Mouse (Mus musculus) T-helper 1 cell (primary cell): Measurements from ENCODE around the gene Slc4a5.
"Not testable (repeated sequence)": the region's sequence is repeated elsewhere in the genome, so short reads cannot be mapped to it uniquely, and the experiment has no call there.

ENCODE experiments used
- in situ Hi-C: fragments of 300-600 bp; cut with MboI, MseI; formaldehyde crosslinking; loops from one replicate; pipeline ENCODE4 v1.15.1; 2025; ENCODE audit warnings: high pct_unique_total_duplicates

Slc4a5 gene

GRCm38 (mm10) chr6:83302264-83302663 is 82.6 kb downstream of the Slc4a5 start:
- in situ Hi-C loops, result no loop called here

- in situ Hi-C loops, result no loop called here
These were observed 89.4 kb downstream of the Slc4a5 start for GRCm38 (mm10) chr6:83309017-83309416.

- in situ Hi-C loops, result no loop called here
These were observed 91.6 kb downstream of the Slc4a5 start for GRCm38 (mm10) chr6:83311206-83311605.

- in situ Hi-C loops, result no loop called here
These were observed 92.4 kb downstream of the Slc4a5 start for GRCm38 (mm10) chr6:83312021-83312420.

GRCm38 (mm10) chr6:83312514-83312913 is 92.9 kb downstream of the Slc4a5 start:
- in situ Hi-C loops, result no loop called here

GRCm38 (mm10) chr6:83315293-83315692 is 95.7 kb downstream of the Slc4a5 start:
- in situ Hi-C loops, result no loop called here

GRCm38 (mm10) chr6:83316022-83316421 is 96.4 kb downstream of the Slc4a5 start:
- in situ Hi-C loops, result no loop called here

GRCm38 (mm10) chr6:83317108-83317741 is 97.6 kb downstream of the Slc4a5 start:
- in situ Hi-C loops, result no loop called here

- in situ Hi-C loops, result no loop called here
These were observed 102.3 kb downstream of the Slc4a5 start for GRCm38 (mm10) chr6:83321927-83322326.

- in situ Hi-C loops, result no loop called here
These were observed 103.2 kb downstream of the Slc4a5 start for GRCm38 (mm10) chr6:83322794-83323193.

- in situ Hi-C loops, result no loop called here
These were observed 104.2 kb downstream of the Slc4a5 start for GRCm38 (mm10) chr6:83323652-83324419.

- in situ Hi-C loops, result no loop called here
These were observed 106.1 kb downstream of the Slc4a5 start, which contains the start of the genes Mthfd2 and Mob1a for GRCm38 (mm10) chr6:83325525-83326393. Gene Mthfd2, minus strand, starts transcription at chr6:83325908. Gene Mob1a, plus strand, starts transcription at chr6:83326016.

GRCm38 (mm10) chr6:83326394-83326736 is 106.7 kb downstream of the Slc4a5 start:
- in situ Hi-C loops, result no loop called here

GRCm38 (mm10) chr6:83326761-83327160 is 107.1 kb downstream of the Slc4a5 start:
- in situ Hi-C loops, result no loop called here

- in situ Hi-C loops, result no loop called here
These were observed 108.1 kb downstream of the Slc4a5 start for GRCm38 (mm10) chr6:83327591-83328190.

- in situ Hi-C loops, result no loop called here
These were observed 121.8 kb downstream of the Slc4a5 start for GRCm38 (mm10) chr6:83341387-83341786.

- in situ Hi-C loops, result no loop called here
These were observed 123.3 kb downstream of the Slc4a5 start for GRCm38 (mm10) chr6:83342957-83343356.

GRCm38 (mm10) chr6:83345285-83345684 is 125.7 kb downstream of the Slc4a5 start:
- in situ Hi-C loops, result not testable (repeated sequence)

- in situ Hi-C loops, result no loop called here
These were observed 128.3 kb downstream of the Slc4a5 start for GRCm38 (mm10) chr6:83347916-83348315.

GRCm38 (mm10) chr6:83348873-83349272 is 129.2 kb downstream of the Slc4a5 start, which contains the start of gene Bola3:
Gene Bola3, plus strand, starts transcription at chr6:83349147.
- in situ Hi-C loops, result no loop called here

- in situ Hi-C loops, result no loop called here
These were observed 129.8 kb downstream of the Slc4a5 start for GRCm38 (mm10) chr6:83349274-83349958.
